Mouse (Mus musculus) hindbrain, embryonic 12.5 days (tissue): ENCODE results near the gene Slx4ip. TPM values are rescaled to one million over a fixed set of nuclear protein-coding genes. Genes with fewer than 3 reads are reported as not detected.

ENCODE experiments used
- ATAC-seq: fragments of 200-750 bp; cut with Nextera tagmentation; 2 replicates; pipeline ENCODE4 v1.8.0; 2017; ENCODE audit warnings: moderate TSS enrichment; ENCODE audit not compliant: low FRiP score
- H3K27ac ChIP-seq: fragments of 300-500 bp; sonication (generic); 2 replicates; pipeline ENCODE4 v1.5.1; 2016; ENCODE audit warnings: mild to moderate bottlenecking
- H3K27me3 ChIP-seq: fragments of 300-500 bp; sonication (generic); 2 replicates; pipeline ENCODE4 v1.6.1; 2016; ENCODE audit warnings: mild to moderate bottlenecking
- H3K36me3 ChIP-seq: fragments of 300-500 bp; sonication (generic); 2 replicates; pipeline ENCODE4 v1.6.1; 2016; ENCODE audit warnings: mild to moderate bottlenecking
- H3K4me1 ChIP-seq: fragments of 300-500 bp; sonication (generic); 2 replicates; pipeline ENCODE4 v1.6.1; 2016
- H3K4me2 ChIP-seq: fragments of 300-500 bp; sonication (generic); replicated peaks from 2 replicates; pipeline ENCODE4 v1.6.1; 2016; ENCODE audit warnings: mild to moderate bottlenecking
- H3K4me3 ChIP-seq: fragments of 300-500 bp; sonication (generic); 2 replicates; pipeline ENCODE4 v1.5.1; 2016; ENCODE audit warnings: mild to moderate bottlenecking
- H3K9ac ChIP-seq: fragments of 300-500 bp; sonication (generic); 2 replicates; pipeline ENCODE4 v1.6.1; 2016; ENCODE audit warnings: mild to moderate bottlenecking, moderate library complexity
- H3K9me3 ChIP-seq: fragments of 300-500 bp; sonication (generic); replicated peaks from 2 replicates; pipeline ENCODE4 v1.6.1; 2016; ENCODE audit warnings: mild to moderate bottlenecking
- WGBS: fragments of 180-500 bp; shearing (Covaris S2); methylation state at CpG from one replicate; pipeline ENCODE4 v1.1.7; 2016; 5-methylcytosine and 5-hydroxymethylcytosine counted together
- polyA plus RNA-seq: library from polyadenylated mRNA; unstranded; fragments of >200 nt; fragmentation: Nextera tagmentation; extraction: Ambion mirVana; gene quantifications from 2 replicates; pipeline ENCODE4 v1.2.1, GENCODE M21; 2016

The Slx4ip gene
- polyA plus RNA-seq, 1 experiment from 2014 or later, result 11.8 TPM

GRCm38 (mm10) chr2:137114248-137115096 lies 223.5 kb downstream of the Slx4ip start:
- Histone ChIP-seq H3K36me3 (no peaks in the 10 kb centered on the region), H3K4me1 (peaks cover 61% of the 10 kb centered on the region), H3K27me3 (peaks cover 9% of the 10 kb centered on the region), H3K27ac (peak overlapping the region; percentile 56), H3K4me2 (peak overlapping the region; percentile 84), H3K9ac (peak overlapping the region; percentile 74), H3K4me3 (peak overlapping the region; percentile 62), H3K9me3 (no peaks in the 10 kb centered on the region)
- under 1% methylated on average over 50 of the region's 51 CpGs for WGBS
- peak; percentile 38 for ATAC-seq

GRCm38 (mm10) chr2:137115241-137116024 lies 224.4 kb downstream of the Slx4ip start:
- H3K27ac ChIP-seq, result peak overlapping the region; percentile 56
- H3K4me1 ChIP-seq, result peaks cover 51% of the 10 kb centered on the region
- WGBS, result under 1% methylated on average over 40 of the region's 40 CpGs

GRCm38 (mm10) chr2:137116025-137116674 lies 225.1 kb downstream of the Slx4ip start, which contains the start of gene Jag1:
TSS of gene Jag1 (minus strand) at chr2:137116644.
- WGBS, result under 1% methylated on average over 58 of the region's 59 CpGs
- peak; percentile 36 for ATAC-seq
- H3K36me3 ChIP-seq, result no peaks in the 10 kb centered on the region
- peak within 1 kb of the TSS; percentile 74 for H3K9ac ChIP-seq
- H3K9me3 ChIP-seq, result no peaks in the 10 kb centered on the region
- peak within 1 kb of the TSS; percentile 90 for H3K27ac ChIP-seq
- peaks cover 9% of the 10 kb centered on the region; the same call in 1 of the 2 replicates for H3K27me3 ChIP-seq
- peaks cover 44% of the 10 kb centered on the region for H3K4me1 ChIP-seq
- H3K4me2 ChIP-seq, result peak within 1 kb of the TSS; percentile 84
- H3K4me3 ChIP-seq, result peak within 1 kb of the TSS; percentile 62

More at GRCm38 (mm10) chr2:137115241-137116024, 224.4 kb downstream of the Slx4ip start:
- Histone ChIP-seq H3K36me3 (no peaks in the 10 kb centered on the region), H3K4me3 (peak overlapping the region; percentile 62), H3K27me3 (peaks cover 9% of the 10 kb centered on the region), H3K9ac (peak overlapping the region; percentile 74), H3K4me2 (peak overlapping the region; percentile 84), H3K9me3 (no peaks in the 10 kb centered on the region)
- no peak for ATAC-seq

GRCm38 (mm10) chr2:137116675-137117320 lies 225.8 kb downstream of the Slx4ip start:
- H3K27me3 ChIP-seq, result peaks cover 9% of the 10 kb centered on the region; the same call in 1 of the 2 replicates
- H3K27ac ChIP-seq, result peak overlapping the region; percentile 90
- peak overlapping the region; percentile 67 for H3K9ac ChIP-seq
- peaks cover 38% of the 10 kb centered on the region for H3K4me1 ChIP-seq
- peak; percentile 84 for ATAC-seq
- no peaks in the 10 kb centered on the region for H3K9me3 ChIP-seq
- under 1% methylated on average over 61 of the region's 61 CpGs for WGBS
- peak overlapping the region; percentile 62 for H3K4me3 ChIP-seq
- peak overlapping the region; percentile 84 for H3K4me2 ChIP-seq
- no peaks in the 10 kb centered on the region for H3K36me3 ChIP-seq

- peak overlapping the region; percentile 67 for H3K9ac ChIP-seq
- H3K4me3 ChIP-seq, result peak overlapping the region; percentile 62
- H3K9me3 ChIP-seq, result no peaks in the 10 kb centered on the region
- peak overlapping the region; percentile 90 for H3K27ac ChIP-seq
- H3K4me2 ChIP-seq, result peak overlapping the region; percentile 84
- peaks cover 9% of the 10 kb centered on the region; the same call in 1 of the 2 replicates for H3K27me3 ChIP-seq
- WGBS, result under 1% methylated on average over 33 of the region's 33 CpGs
- no peaks in the 10 kb centered on the region for H3K36me3 ChIP-seq
- ATAC-seq, result peak; percentile 66
- H3K4me1 ChIP-seq, result peaks cover 33% of the 10 kb centered on the region
These were observed 226.3 kb downstream of the Slx4ip start for GRCm38 (mm10) chr2:137117321-137117690.

Other genes with a start within 250 kb of the Slx4ip start
- gene Snap25, start 177.8 kb upstream of the Slx4ip start, polyA plus RNA-seq, result 56.9 and 69.7 TPM in 2 replicates
- 10.4 and 30.3 TPM in 2 replicates for gene AL731706.2, start 5.5 kb upstream of the Slx4ip start, polyA plus RNA-seq
- 24.1 and 30.3 TPM in 2 replicates for gene AL731706.1, start 171 bp downstream of the Slx4ip start, polyA plus RNA-seq
- gene Mkks, start 171 bp downstream of the Slx4ip start, polyA plus RNA-seq, result 13.1 and 15.8 TPM in 2 replicates
- 31.6 and 34.0 TPM in 2 replicates for gene Jag1, start 225.4 kb downstream of the Slx4ip start, polyA plus RNA-seq